ENCODE assay signal across 23 mouse cellular contexts in the genomic region with DNA sequence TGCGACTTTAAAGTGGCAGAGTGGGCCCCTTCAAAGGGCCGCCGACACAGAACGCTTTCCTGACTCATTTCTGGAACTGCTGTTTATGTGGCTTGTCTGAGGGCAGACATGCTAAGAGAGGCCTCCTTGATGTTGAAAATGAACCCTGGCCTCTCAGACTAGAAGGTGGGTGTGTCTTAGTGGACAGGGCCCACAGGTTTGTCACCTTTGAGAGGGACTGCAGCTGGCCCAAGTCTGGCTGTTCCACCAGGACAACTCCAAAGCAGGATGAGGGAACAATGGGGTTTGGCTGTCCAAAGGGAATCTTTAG. TPM values are rescaled to one million over a fixed set of nuclear protein-coding genes. Genes with fewer than 3 reads are reported as not detected.
DNase-seq lines count a peak whose midpoint lies in the region; ATAC-seq lines count a peak whose summit lies in the region.
"Had no signal": no experiment of that assay in that cellular context is flagged by ENCODE, and none has a peak within 500 bp of the region (broad histone marks: within the 10 kb centered on the region; RNA-seq: fewer than 3 reads in every experiment).

No protein-coding gene starts in this region.

- peaks cover 6% of the 10 kb centered on the region; the same call in 1 of the 2 replicates for H3K36me3 ChIP-seq in heart, embryonic 13.5 days
- H3K36me3 ChIP-seq in limb, embryonic 15.5 days = peaks cover 13% of the 10 kb centered on the region
- H3K36me3 ChIP-seq: G1E; stomach, embryonic 15.5 days had no signal

- H3K27ac ChIP-seq in heart, embryonic 13.5 days (replicated peaks) = peak overlapping the region; percentile 61
- 0 out of 2 replicates have a peak overlapping the region, but pooled peaks have one; percentile 19 for H3K27ac ChIP-seq in limb, embryonic 15.5 days
- H3K27ac ChIP-seq: forebrain, embryonic 13.5 days; layer of hippocampus, adult 2 months; left cerebral cortex, adult 2 months; stomach, embryonic 15.5 days had no signal

- ATAC-seq in heart, embryonic 13.5 days (ENCODE audit: extremely low read depth, insufficient number of reproducible peaks, low FRiP score, low TSS enrichment) = no peak
- ATAC-seq in limb, embryonic 15.5 days (ENCODE audit: insufficient number of reproducible peaks, low FRiP score, low TSS enrichment, low read depth) = no peak
- ATAC-seq: forebrain, embryonic 13.5 days; midbrain, embryonic 16.5 days had no signal

- H3K4me2 ChIP-seq in heart, embryonic 13.5 days = no peak overlapping the region
- no peak overlapping the region for H3K4me2 ChIP-seq in limb, embryonic 15.5 days
- H3K4me2 ChIP-seq: forebrain, embryonic 13.5 days; stomach, embryonic 15.5 days had no signal

- H3K4me3 ChIP-seq in heart, embryonic 13.5 days = no peak overlapping the region
- H3K4me3 ChIP-seq in limb, embryonic 15.5 days = no peak overlapping the region
- H3K4me3 ChIP-seq: forebrain, embryonic 13.5 days; layer of hippocampus, adult 2 months; left cerebral cortex, adult 2 months; stomach, embryonic 15.5 days had no signal

- WGBS in heart, embryonic 13.5 days = 62% methylated on average over 4 of the region's 4 CpGs
- WGBS in limb, embryonic 15.5 days = 71% methylated on average over 4 of the region's 4 CpGs

- no peaks in the 10 kb centered on the region for H3K9me3 ChIP-seq in heart, embryonic 13.5 days
- no peaks in the 10 kb centered on the region for H3K9me3 ChIP-seq in limb, embryonic 15.5 days
- H3K9me3 ChIP-seq: forebrain, embryonic 13.5 days; G1E; stomach, embryonic 15.5 days had no signal

- H3K27me3 ChIP-seq in heart, embryonic 13.5 days (replicated peaks) = no peaks in the 10 kb centered on the region
- no peaks in the 10 kb centered on the region for H3K27me3 ChIP-seq in limb, embryonic 15.5 days
- H3K27me3 ChIP-seq: forebrain, embryonic 13.5 days; stomach, embryonic 15.5 days had no signal

- peak overlapping the region; percentile 50 for H3K9ac ChIP-seq in heart, embryonic 13.5 days
- H3K9ac ChIP-seq in limb, embryonic 15.5 days = no peak overlapping the region
- H3K9ac ChIP-seq: forebrain, embryonic 13.5 days; stomach, embryonic 15.5 days had no signal

- H3K4me1 ChIP-seq in heart, embryonic 13.5 days = peaks cover 47% of the 10 kb centered on the region
- peaks cover 23% of the 10 kb centered on the region for H3K4me1 ChIP-seq in limb, embryonic 15.5 days

- DNase-seq in heart, adult 18-20 months = no peak
- DNase-seq in thymus, postnatal 0 days (ENCODE audit: low spot score) = peak; percentile 40
- DNase-seq in thymus, postnatal 36 days = no peak
- DNase-seq in induced T-regulatory cell, adult 2 months (ENCODE audit: low read depth) = peak; percentile 61
- no peak for DNase-seq in ovary, adult 18-20 months (ENCODE audit: low spot score)
- no peak for DNase-seq in ovary, postnatal 10 days (ENCODE audit: low spot score)
- DNase-seq: adrenal gland, postnatal 36 days; B cell, adult 2 months; cerebellum, adult 9-10 months; gastrocnemius, postnatal 36 days; kidney, adult 11 months; lung, adult 18-20 months; thymus, postnatal 25 days had no signal

RNA-seq across cellular contexts. Expression of a gene that starts 12.5 kb away (rescaled TPM):
- 16.2 and 17.5 TPM in 2 replicates for polyA plus RNA-seq in heart, embryonic 13.5 days (2015; fragmentation: Nextera tagmentation; extraction: Ambion mirVana)
- total RNA-seq in heart, adult 18-20 months (2021) = 1 to 10 TPM; 4.9 to 6.9 TPM
- polyA plus RNA-seq in thymus, postnatal 0 days (2015; fragmentation: Nextera tagmentation; extraction: Ambion mirVana) = 14.7 and 17.5 TPM in 2 replicates
- 28.3 and 36.3 TPM in 2 replicates for polyA plus RNA-seq in limb, embryonic 15.5 days (2015; fragmentation: Nextera tagmentation; extraction: Ambion mirVana)

RNA-seq across cellular contexts. Expression of a gene that starts 47.0 kb away (rescaled TPM):
- polyA plus RNA-seq in heart, embryonic 13.5 days (2015; fragmentation: Nextera tagmentation; extraction: Ambion mirVana) = not detected in 2 replicates
- total RNA-seq in heart, adult 18-20 months (2021) = not detected
- 13.1 and 21.2 TPM in 2 replicates for polyA plus RNA-seq in thymus, postnatal 0 days (2015; fragmentation: Nextera tagmentation; extraction: Ambion mirVana)
- 0.31 TPM in 1 of 2 replicates, not detected in the other for polyA plus RNA-seq in limb, embryonic 15.5 days (2015; fragmentation: Nextera tagmentation; extraction: Ambion mirVana)
- total RNA-seq: adrenal gland, postnatal 36 days; G1E; gastrocnemius, postnatal 36 days; layer of hippocampus, adult 2 months; left cerebral cortex, adult 2 months had no signal
- polyA plus RNA-seq: G1E; heart, embryonic 14.5 days; hindbrain, embryonic 11.5 days had no signal

Comparison
In these comparisons a context has a peak if more than half of its experiments do, and no peak if none do; other contexts are left out.
1. DNase-seq: peak in thymus, postnatal 0 days (single experiment) and induced T-regulatory cell, adult 2 months (single experiment); none in heart, adult 18-20 months (0 of 2), thymus, postnatal 36 days (0 of 2), ovary, adult 18-20 months (single experiment) and ovary, postnatal 10 days (single experiment).
2. RNA of a gene that starts 47.0 kb away (polyA plus RNA-seq): 13.1 to 21.2 TPM in thymus, postnatal 0 days; not detected in heart, embryonic 13.5 days and 0.31 TPM in limb, embryonic 15.5 days; every median in the first group is over 10 times any median in the second.